Mouse (Mus musculus) embryonic facial prominence, embryonic 11.5 days (tissue): ENCODE results near the gene Rpl39. TPM values are rescaled to one million over a fixed set of nuclear protein-coding genes. Genes with fewer than 3 reads are reported as not detected.
A peak's percentile ranks its signal among the peaks of the same experiment; 100 is the strongest.

Experiments used
- ATAC-seq: fragments of 200-750 bp; cut with Nextera tagmentation; replicated peaks from 2 replicates; pipeline ENCODE4 v1.8.0; 2017; ENCODE audit warnings: low read depth; ENCODE audit not compliant: insufficient number of reproducible peaks, low FRiP score, low TSS enrichment
- DNase-seq: peaks from one replicate; pipeline ENCODE4 v3.0.0-alpha.2; 2015; ENCODE audit warnings: low spot score
- H3K27ac ChIP-seq: fragments of 300-500 bp; sonication (generic); replicated peaks from 2 replicates; pipeline ENCODE4 v1.5.1; 2014; ENCODE audit warnings: mild to moderate bottlenecking, low read depth, low read length, control low read depth
- H3K27me3 ChIP-seq: fragments of 300-500 bp; sonication (generic); 2 replicates; pipeline ENCODE4 v1.6.1; 2014; ENCODE audit warnings: mild to moderate bottlenecking, low read length, moderate library complexity, mixed read lengths; ENCODE audit not compliant: control insufficient read depth, insufficient read depth
- H3K36me3 ChIP-seq: fragments of 300-500 bp; sonication (generic); replicated peaks from 2 replicates; pipeline ENCODE4 v1.6.1; 2014; ENCODE audit warnings: low read depth, mild to moderate bottlenecking, low read length, moderate library complexity, mixed read lengths; ENCODE audit not compliant: control insufficient read depth, insufficient read depth
- H3K4me1 ChIP-seq: fragments of 300-500 bp; sonication (generic); 2 replicates; pipeline ENCODE4 v1.6.1; 2014; ENCODE audit warnings: low read length, mixed read lengths; ENCODE audit not compliant: control insufficient read depth, insufficient read depth
- H3K4me2 ChIP-seq: fragments of 300-500 bp; sonication (generic); 2 replicates; pipeline ENCODE4 v1.6.1; 2014; ENCODE audit warnings: low read depth, mild to moderate bottlenecking, control low read depth, low read length, moderate library complexity
- H3K4me3 ChIP-seq: fragments of 300-500 bp; sonication (generic); 2 replicates; pipeline ENCODE4 v1.5.1; 2014; ENCODE audit warnings: low read depth, low read length, control low read depth
- H3K9ac ChIP-seq: fragments of 300-500 bp; sonication (generic); replicated peaks from 2 replicates; pipeline ENCODE4 v1.6.1; 2014; ENCODE audit warnings: mild to moderate bottlenecking, control low read depth, low read length
- H3K9me3 ChIP-seq: fragments of 300-500 bp; sonication (generic); replicated peaks from 2 replicates; pipeline ENCODE4 v1.6.1; 2016; ENCODE audit warnings: mild to moderate bottlenecking, low read length, inconsistent platforms, mixed read lengths; ENCODE audit not compliant: control insufficient read depth
- WGBS: fragments of 180-500 bp; shearing (Covaris S2); extraction: QIAGEN DNeasy Blood & Tissue Kit; methylation state at CpG from one replicate; pipeline ENCODE4 v1.1.7; 2014; 5-methylcytosine and 5-hydroxymethylcytosine counted together
- polyA plus RNA-seq: library from polyadenylated mRNA; unstranded; fragments of >200 nt; fragmentation: Nextera tagmentation; extraction: Ambion mirVana; gene quantifications from 2 replicates; pipeline ENCODE4 v1.2.1, GENCODE M21; 2014

Gene Rpl39
- polyA plus RNA-seq, 1 experiment from 2014 or later: 510 TPM

DNA sequence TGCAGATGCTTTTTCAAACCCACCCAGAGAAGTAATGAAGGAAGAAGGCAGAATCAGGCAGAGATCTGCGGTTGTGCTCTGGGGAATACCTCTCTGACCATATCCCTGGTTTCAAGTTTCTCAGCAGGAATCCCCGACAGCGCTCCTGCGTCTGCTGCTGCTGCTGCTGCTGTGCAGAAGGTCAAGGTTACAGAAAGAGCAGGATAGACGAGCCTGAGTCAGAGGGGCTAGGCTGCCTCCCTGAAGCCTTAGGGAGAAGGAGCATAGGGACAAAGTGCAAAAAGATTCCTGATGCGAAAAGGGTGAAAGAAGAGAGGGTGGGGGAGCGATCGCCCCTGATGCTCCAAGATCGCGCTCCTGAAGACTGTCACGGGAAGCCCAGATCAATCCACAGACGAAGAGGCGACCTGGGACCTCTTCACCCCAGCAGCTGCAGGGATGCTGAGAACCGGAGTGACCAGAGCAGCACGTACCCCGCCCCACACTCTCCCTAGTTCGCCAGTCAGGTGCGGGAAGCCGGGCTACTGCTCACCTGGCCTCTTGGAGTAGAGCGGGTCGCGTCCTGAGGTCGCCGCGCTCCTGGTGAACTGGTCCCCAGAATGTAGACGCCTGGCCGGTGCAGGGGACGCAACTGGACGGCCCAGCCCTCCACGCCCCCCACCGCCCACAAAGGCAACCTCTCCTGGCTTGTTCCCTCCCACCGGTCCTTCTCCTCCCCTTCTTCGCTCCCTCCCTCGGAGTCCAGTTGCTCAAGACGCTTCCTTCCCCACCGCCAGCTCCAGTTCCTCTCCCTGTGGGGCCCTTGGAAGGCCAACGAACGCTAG is 36.9 kb downstream of the Rpl39 start, which contains the start of gene Sowahd:
Gene Sowahd (plus strand): TSS at position 780 of the 824 bp plus-strand sequence.
- Histone ChIP-seq H3K4me1 (peaks cover 3% of the 10 kb centered on the region; the same call in 1 of the 2 replicates), H3K9me3 (no peaks in the 10 kb centered on the region), H3K27me3 (peaks cover 28% of the 10 kb centered on the region), H3K9ac (no peak within 1 kb of the TSS), H3K27ac (no peak within 1 kb of the TSS), H3K4me2 (peak within 1 kb of the TSS; percentile 46), H3K36me3 (no peaks in the 10 kb centered on the region), H3K4me3 (peak within 1 kb of the TSS; percentile 21)
- DNase-seq (no peak), ATAC-seq (no peak)
- 12% methylated on average over 36 of the region's 38 CpGs for WGBS

- Histone ChIP-seq H3K4me3 (no peak overlapping the region), H3K27ac (no peak overlapping the region), H3K27me3 (peaks cover 6% of the 10 kb centered on the region), H3K9me3 (no peaks in the 10 kb centered on the region), H3K9ac (no peak overlapping the region), H3K36me3 (no peaks in the 10 kb centered on the region), H3K4me2 (no peak overlapping the region), H3K4me1 (no peaks in the 10 kb centered on the region)
- 19% methylated on average over 9 of the region's 9 CpGs for WGBS
- no peak for ATAC-seq
- DNase-seq: peak; percentile 61
Observed at GRCm38 (mm10) chrX:37042726-37043125, 42.5 kb downstream of the Rpl39 start.

Other genes with a start within 250 kb of the Rpl39 start
- gene Ube2a, start 211.5 kb downstream of the Rpl39 start, polyA plus RNA-seq: 136 and 139 TPM in 2 replicates
- 45.1 and 53.3 TPM in 2 replicates for gene C330007P06Rik, start 211.3 kb downstream of the Rpl39 start, polyA plus RNA-seq
- 2.9 and 3.4 TPM in 2 replicates for gene Nkrf, start 182.5 kb downstream of the Rpl39 start, polyA plus RNA-seq
- gene Sept6, start 93.6 kb downstream of the Rpl39 start, polyA plus RNA-seq: 57.0 and 59.2 TPM in 2 replicates
- not detected in 2 replicates for gene Sowahd, start 36.6 kb downstream of the Rpl39 start, polyA plus RNA-seq
- 18.5 and 18.9 TPM in 2 replicates for gene Upf3b, start 24.9 kb upstream of the Rpl39 start, polyA plus RNA-seq
- 14.9 and 19.7 TPM in 2 replicates for gene Nkap, start 41.4 kb upstream of the Rpl39 start, polyA plus RNA-seq
- not detected in 2 replicates for gene Akap14, start 83.4 kb upstream of the Rpl39 start, polyA plus RNA-seq
- 375 and 434 TPM in 2 replicates for gene Ndufa1, start 105.8 kb upstream of the Rpl39 start, polyA plus RNA-seq
- gene Rnf113a1, start 105.8 kb upstream of the Rpl39 start, polyA plus RNA-seq: 15.6 and 16.6 TPM in 2 replicates
- not detected in 2 replicates for gene Gm9, start 125.6 kb upstream of the Rpl39 start, polyA plus RNA-seq
- gene Rhox1, start 136.9 kb upstream of the Rpl39 start, polyA plus RNA-seq: not detected in 2 replicates
- not detected in 2 replicates for gene Rhox2a, start 159.6 kb upstream of the Rpl39 start, polyA plus RNA-seq
- not detected in 2 replicates for gene Rhox3a, start 164.5 kb upstream of the Rpl39 start, polyA plus RNA-seq
- not detected in 2 replicates for gene Rhox4a, start 179.9 kb upstream of the Rpl39 start, polyA plus RNA-seq